Mouse (Mus musculus) megakaryocyte, embryonic 14.5 days (primary cell): ENCODE data around the gene 6430550D23Rik.

ENCODE experiments used
- FLI1 ChIP-seq: IDR thresholded peaks from 2 replicates; pipeline ENCODE4 v1.6.1; 2012; ENCODE audit warnings: low read length, inconsistent platforms, mixed read lengths
- GATA1 ChIP-seq: IDR thresholded peaks from 3 replicates; pipeline ENCODE4 v1.6.1; 2012; ENCODE audit warnings: mixed read lengths, low read length, inconsistent platforms, borderline replicate concordance

DNA sequence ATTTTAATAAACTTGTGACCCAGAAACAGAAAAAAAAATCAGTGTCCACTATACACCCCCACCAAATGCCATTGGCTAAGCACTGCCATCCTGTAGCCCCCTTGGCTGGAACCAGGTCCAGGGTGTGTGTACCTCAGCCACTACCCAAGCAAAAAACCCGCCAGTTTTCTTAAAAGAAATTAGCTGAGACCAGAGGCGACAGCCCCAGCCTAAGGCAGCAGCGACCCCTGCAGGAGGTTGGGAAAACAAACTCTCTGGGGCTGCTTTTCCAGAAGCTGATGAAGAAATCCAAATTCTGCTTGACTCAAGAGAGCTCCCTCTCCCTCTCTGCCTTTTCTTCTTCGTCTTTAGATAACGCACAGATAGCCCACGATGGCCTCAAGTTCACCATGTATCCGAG lies 61.7 kb downstream of the 6430550D23Rik start:
- TF ChIP-seq GATA1 (no peak), FLI1 (no peak)
